Mouse (Mus musculus) kidney, adult 2 months (tissue): Measurements from ENCODE around the gene Ptpn18.

ENCODE experiments used
- CTCF ChIP-seq: fragments of 200-500 bp; conservative IDR thresholded peaks from 2 replicates; pipeline ENCODE4 v1.5.1; 2011; ENCODE audit warnings: low read depth, mild to moderate bottlenecking, control low read depth, low read length, moderate library complexity, mixed read lengths; ENCODE audit not compliant: insufficient read depth, insufficient read length
- POLR2A ChIP-seq: fragments of 200-500 bp; IDR thresholded peaks from one replicate; pipeline ENCODE4 v1.6.1; 2011; ENCODE audit warnings: low read depth, low read length, control low read depth

DNA sequence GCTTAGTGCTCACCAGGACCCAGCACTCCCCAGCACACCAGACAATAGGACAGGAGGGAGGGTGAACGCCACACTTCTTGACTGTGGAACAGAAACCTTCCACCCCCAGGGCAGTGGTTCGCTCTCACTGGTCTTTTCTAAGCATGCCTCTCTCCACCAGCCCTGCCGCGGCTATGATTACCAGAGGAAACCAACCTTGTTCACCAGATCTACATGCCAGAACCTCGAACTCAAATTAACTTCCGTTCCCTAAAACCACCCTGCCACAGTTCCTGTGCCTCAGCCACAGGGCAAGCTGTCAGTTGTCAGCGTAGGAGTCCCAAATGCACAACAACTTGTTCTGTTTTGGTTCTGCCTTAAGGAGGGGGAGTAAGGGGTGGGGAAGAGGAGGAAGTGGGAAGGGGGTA, 51.0 kb downstream of the Ptpn18 start:
- no peak for TF ChIP-seq CTCF
- TF ChIP-seq POLR2A, result no peak
